Mouse (Mus musculus) G1E (cell line): ENCODE data around the gene Kank1. TPM values are rescaled to one million over a fixed set of nuclear protein-coding genes. Genes with fewer than 3 reads are reported as not detected.

Experiments used
- ATAC-seq: 2 replicates; pipeline ENCODE4 v1.8.0; 2016; ENCODE audit warnings: mild to moderate bottlenecking; ENCODE audit not compliant: insufficient number of reproducible peaks, poor library complexity, low FRiP score, severe bottlenecking; ENCODE audit errors: extremely low read depth
- DNase-seq: peaks from one replicate; pipeline ENCODE4 v3.0.0; 2012; ENCODE audit warnings: low spot score
- H3K27me3 ChIP-seq: 2 replicates; pipeline ENCODE4 v1.6.1; 2012; ENCODE audit warnings: mild to moderate bottlenecking, low read length, inconsistent platforms; ENCODE audit not compliant: insufficient read depth
- H3K36me3 ChIP-seq: replicated peaks from 2 replicates; pipeline ENCODE3; 2012; ENCODE audit warnings: mild to moderate bottlenecking, inconsistent platforms
- H3K4me1 ChIP-seq: 2 replicates; pipeline ENCODE4 v1.6.1; 2012; ENCODE audit warnings: low read depth, low read length, inconsistent platforms, mixed read lengths; ENCODE audit not compliant: insufficient read depth
- H3K4me3 ChIP-seq: 2 replicates; pipeline ENCODE4 v1.5.1; 2012; ENCODE audit warnings: low read depth, mild to moderate bottlenecking, inconsistent platforms, low read length, moderate library complexity, mixed read lengths
- H3K9me3 ChIP-seq: replicated peaks from 2 replicates; pipeline ENCODE4 v1.6.1; 2012; ENCODE audit warnings: inconsistent platforms
- CTCF ChIP-seq: IDR thresholded peaks from 2 replicates; pipeline ENCODE4 v1.5.1; 2012; ENCODE audit warnings: low read depth, low read length, inconsistent platforms, mixed read lengths
- GATA1 ChIP-seq: IDR thresholded peaks from 2 replicates; pipeline ENCODE4 v1.6.1; 2012; ENCODE audit warnings: borderline replicate concordance, low read length, inconsistent platforms, mixed read lengths
- GATA2 ChIP-seq: IDR thresholded peaks from 2 replicates; pipeline ENCODE4 v1.6.1; 2012; ENCODE audit warnings: low read depth, low read length, inconsistent platforms, borderline replicate concordance
- POLR2AphosphoS5 ChIP-seq: IDR thresholded peaks from 2 replicates; pipeline ENCODE4 v1.6.1; 2012; ENCODE audit warnings: low read depth, low read length, inconsistent platforms; ENCODE audit not compliant: insufficient replicate concordance
- TAL1 ChIP-seq: conservative IDR thresholded peaks from 2 replicates; pipeline ENCODE4 v1.6.1; 2012; ENCODE audit warnings: low read depth, low read length, inconsistent platforms, mixed read lengths
- polyA plus RNA-seq: library from polyadenylated mRNA; stranded (reverse); fragments of >175 nt; gene quantifications from 2 replicates; pipeline ENCODE4 v1.2.3, GENCODE M21; 2012
- total RNA-seq, 2 experiments: library from RNA; stranded (forward) in 1 of 2; stranded (reverse) in 1 of 2; fragments of 200-1000 nt in 1 of 2; fragments of >200 nt in 1 of 2; fragmentation: Nextera tagmentation in 1 of 2; gene quantifications; 2 replicates each; pipeline ENCODE4 v1.2.3; 2014 to 2017

The Kank1 gene
- total and polyA plus RNA-seq, 3 experiments, result 0.22 TPM; not detected in 2

DNA sequence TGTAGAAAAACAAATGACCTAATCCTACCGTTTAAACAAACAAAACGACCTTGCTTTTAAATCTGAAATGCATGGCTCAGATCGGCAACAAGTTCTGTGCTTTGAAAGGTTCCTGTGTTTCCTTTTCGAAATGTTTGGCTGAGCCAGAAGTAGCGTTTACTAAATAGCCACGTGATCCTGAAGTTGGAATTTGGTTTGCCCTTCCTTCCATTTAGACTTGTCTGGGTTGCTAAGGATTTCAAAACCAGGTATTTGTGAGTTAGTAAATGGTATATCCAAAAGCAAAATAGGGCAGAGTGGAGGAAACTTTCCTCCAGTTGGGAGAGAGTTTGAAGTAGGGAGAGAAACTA is 171.1 kb downstream of the Kank1 start:
- H3K9me3 ChIP-seq, result peaks cover 67% of the 10 kb centered on the region
- ATAC-seq (no peak), DNase-seq (no peak)
- no peak overlapping the region for H3K4me3 ChIP-seq
- TF ChIP-seq CTCF (no peak), GATA2 (no peak), GATA1 (no peak), TAL1 (no peak), POLR2AphosphoS5 (no peak)
- H3K36me3 ChIP-seq, result no peaks in the 10 kb centered on the region
- H3K27me3 ChIP-seq, result no peaks in the 10 kb centered on the region; the same call in 1 of the 2 replicates
- no peaks in the 10 kb centered on the region for H3K4me1 ChIP-seq

DNA sequence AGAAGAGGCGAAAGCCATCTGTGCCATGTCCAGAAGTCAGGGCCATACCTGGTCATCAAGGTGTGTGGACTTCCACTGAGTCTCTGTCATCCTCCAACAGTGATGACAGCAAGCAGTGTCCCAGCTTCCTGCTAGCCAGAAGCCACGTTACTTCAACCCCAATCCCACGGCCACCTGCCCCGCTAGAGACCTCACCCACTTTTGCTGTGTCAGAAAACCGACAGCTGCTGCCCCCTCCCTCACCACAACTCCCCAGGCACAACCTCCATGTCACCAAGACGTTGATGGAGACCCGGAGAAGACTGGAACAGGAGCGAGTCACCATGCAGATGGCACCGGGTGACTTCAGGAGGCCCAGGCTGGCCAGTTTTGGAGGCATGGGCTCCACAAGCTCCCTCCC is 172.5 kb downstream of the Kank1 start:
- TF ChIP-seq TAL1 (no peak), POLR2AphosphoS5 (no peak), GATA1 (no peak), CTCF (no peak), GATA2 (no peak)
- no peaks in the 10 kb centered on the region for H3K4me1 ChIP-seq
- ATAC-seq (no peak), DNase-seq (no peak)
- peaks cover 73% of the 10 kb centered on the region for H3K9me3 ChIP-seq
- no peaks in the 10 kb centered on the region; the same call in 1 of the 2 replicates for H3K27me3 ChIP-seq
- no peak overlapping the region for H3K4me3 ChIP-seq
- no peaks in the 10 kb centered on the region for H3K36me3 ChIP-seq

DNA sequence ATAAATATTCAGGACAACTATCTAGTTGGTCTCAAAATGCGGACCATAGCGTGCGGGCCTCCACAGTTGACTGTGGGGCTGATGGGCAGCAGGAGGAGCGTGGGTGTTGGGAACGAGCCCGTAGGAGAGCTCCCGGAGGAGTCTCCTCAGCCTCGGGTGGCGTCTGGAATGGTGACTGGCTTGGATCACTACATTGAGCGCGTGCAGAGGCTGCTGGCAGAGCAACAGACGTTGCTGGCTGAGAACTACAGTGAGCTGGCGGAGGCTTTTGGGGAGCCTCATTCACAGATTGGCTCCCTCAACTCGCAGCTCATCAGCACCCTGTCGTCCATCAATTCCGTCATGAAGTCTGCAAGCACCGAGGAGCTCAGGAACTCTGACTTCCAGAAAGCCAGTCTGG is 174.6 kb downstream of the Kank1 start:
- DNase-seq (no peak), ATAC-seq (no peak)
- Histone ChIP-seq H3K9me3 (peaks cover 75% of the 10 kb centered on the region), H3K27me3 (no peaks in the 10 kb centered on the region; the same call in 1 of the 2 replicates), H3K36me3 (no peaks in the 10 kb centered on the region), H3K4me3 (no peak overlapping the region; the same call in 1 of the 2 replicates), H3K4me1 (no peaks in the 10 kb centered on the region)
- no peak for TF ChIP-seq GATA1
- no peak for TF ChIP-seq GATA2
- no peak for TF ChIP-seq CTCF
- no peak for TF ChIP-seq TAL1
- TF ChIP-seq POLR2AphosphoS5, result no peak

DNA sequence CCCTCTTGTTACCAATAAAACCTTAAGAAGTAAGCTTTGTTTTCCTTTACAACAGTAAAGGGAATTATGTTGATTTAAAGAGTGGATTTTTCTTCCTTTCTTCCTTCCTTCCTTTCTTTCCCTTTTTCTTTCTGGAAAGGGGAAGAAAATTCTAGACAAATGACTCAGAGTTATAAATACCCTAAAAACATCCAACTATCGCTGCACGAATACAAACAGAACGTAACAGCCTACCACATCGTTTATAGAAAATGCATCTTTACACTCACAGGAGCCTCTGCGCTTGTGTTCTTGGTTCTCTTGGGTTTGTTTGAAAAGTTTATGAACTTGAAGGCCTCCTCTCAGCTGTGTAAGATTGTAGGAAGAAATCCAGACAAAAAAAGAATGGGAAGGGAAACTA is 178.7 kb downstream of the Kank1 start:
- Histone ChIP-seq H3K9me3 (peaks cover 53% of the 10 kb centered on the region), H3K36me3 (no peaks in the 10 kb centered on the region), H3K4me3 (no peak overlapping the region), H3K27me3 (no peaks in the 10 kb centered on the region; the same call in 1 of the 2 replicates), H3K4me1 (no peaks in the 10 kb centered on the region)
- no peak for DNase-seq
- no peak for TF ChIP-seq POLR2AphosphoS5
- no peak for TF ChIP-seq CTCF
- TF ChIP-seq GATA1, result no peak
- TF ChIP-seq TAL1, result no peak
- no peak for TF ChIP-seq GATA2
- no peak for ATAC-seq

DNA sequence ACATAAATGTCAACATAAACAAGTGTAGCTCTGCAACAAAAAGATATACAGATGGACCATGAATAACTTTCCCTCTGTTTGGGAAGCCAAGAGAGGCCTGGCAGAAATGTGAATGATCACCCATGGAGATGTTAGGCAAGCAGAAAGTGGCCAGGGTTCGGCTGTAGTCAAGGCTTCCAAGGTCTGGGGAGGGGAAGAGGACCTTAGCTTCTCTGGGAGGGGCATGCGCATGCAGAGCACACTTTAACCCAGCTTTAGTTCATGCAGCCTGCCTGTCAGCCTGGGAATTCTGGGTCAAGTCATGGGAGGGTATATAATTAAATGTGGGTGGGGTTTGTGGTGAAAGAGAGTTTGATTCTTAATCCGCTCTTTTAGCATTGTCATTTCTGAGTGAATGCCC is 180.9 kb downstream of the Kank1 start:
- TF ChIP-seq CTCF (no peak), GATA1 (no peak), POLR2AphosphoS5 (no peak), GATA2 (no peak)
- no peaks in the 10 kb centered on the region for H3K4me1 ChIP-seq

DNA sequence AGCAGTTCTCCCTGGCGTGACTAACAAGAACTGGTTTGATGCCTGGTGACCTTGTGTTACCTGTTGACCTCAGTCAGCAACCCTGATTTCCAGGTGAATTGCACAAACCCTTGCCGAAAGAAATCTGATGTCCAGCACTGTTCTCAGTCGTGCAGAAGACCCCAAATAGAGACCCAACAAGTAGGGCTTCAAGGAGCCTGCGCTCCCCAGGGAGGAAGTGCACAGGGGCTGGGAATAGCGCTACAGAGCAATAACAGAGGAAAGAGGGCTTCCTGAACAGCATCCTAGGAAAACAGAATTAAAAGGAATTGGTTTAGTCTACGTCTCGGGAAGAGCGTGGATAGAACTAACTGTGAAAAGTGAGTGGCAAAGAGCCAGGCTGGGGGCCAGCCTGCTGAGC is 183.2 kb downstream of the Kank1 start:
- Histone ChIP-seq H3K4me3 (no peak overlapping the region), H3K9me3 (peaks cover 42% of the 10 kb centered on the region), H3K36me3 (no peaks in the 10 kb centered on the region), H3K27me3 (no peaks in the 10 kb centered on the region), H3K4me1 (no peaks in the 10 kb centered on the region)
- TF ChIP-seq POLR2AphosphoS5 (no peak), GATA2 (no peak), GATA1 (no peak), TAL1 (no peak), CTCF (no peak)
- ATAC-seq (no peak), DNase-seq (no peak)

More for the DNA sequence above, 180.9 kb downstream of the Kank1 start:
- Histone ChIP-seq H3K9me3 (peaks cover 41% of the 10 kb centered on the region), H3K36me3 (no peaks in the 10 kb centered on the region), H3K4me3 (no peak overlapping the region), H3K27me3 (no peaks in the 10 kb centered on the region)
- ATAC-seq (no peak), DNase-seq (no peak)

DNA sequence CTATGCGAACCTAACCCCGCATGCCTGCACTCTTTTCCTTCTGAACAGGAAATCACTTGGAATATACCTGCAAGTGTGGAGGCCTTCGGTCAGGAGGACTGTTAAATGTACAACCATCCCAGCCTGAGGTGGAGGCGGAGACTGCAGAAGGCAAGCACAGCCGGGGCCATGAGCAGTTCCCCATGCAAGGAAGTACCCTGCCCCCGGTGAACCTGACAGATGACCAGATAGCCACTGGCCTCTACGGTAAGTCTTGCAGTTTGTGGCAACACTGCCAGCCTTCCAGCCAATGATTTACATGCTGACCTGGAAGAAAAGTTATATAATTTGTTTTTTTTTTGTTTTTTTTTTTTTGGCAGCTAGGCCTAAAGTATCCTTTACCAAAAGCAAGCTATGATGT is 185.3 kb downstream of the Kank1 start:
- ATAC-seq, result no peak
- no peaks in the 10 kb centered on the region for H3K27me3 ChIP-seq
- no peak overlapping the region for H3K4me3 ChIP-seq
- no peaks in the 10 kb centered on the region for H3K4me1 ChIP-seq
- no peak for DNase-seq
- H3K9me3 ChIP-seq, result peaks cover 50% of the 10 kb centered on the region
- TF ChIP-seq GATA1, result no peak
- no peak for TF ChIP-seq POLR2AphosphoS5
- no peak for TF ChIP-seq TAL1
- no peak for TF ChIP-seq GATA2
- TF ChIP-seq CTCF, result no peak
- H3K36me3 ChIP-seq, result no peaks in the 10 kb centered on the region
